Mouse (Mus musculus): ENCODE data around the gene Tmem115. TPM values are rescaled to one million over a fixed set of nuclear protein-coding genes. Genes with fewer than 3 reads are reported as not detected.

The Tmem115 gene
- polyA plus RNA-seq, 1 experiment = 10.7 TPM

DNA sequence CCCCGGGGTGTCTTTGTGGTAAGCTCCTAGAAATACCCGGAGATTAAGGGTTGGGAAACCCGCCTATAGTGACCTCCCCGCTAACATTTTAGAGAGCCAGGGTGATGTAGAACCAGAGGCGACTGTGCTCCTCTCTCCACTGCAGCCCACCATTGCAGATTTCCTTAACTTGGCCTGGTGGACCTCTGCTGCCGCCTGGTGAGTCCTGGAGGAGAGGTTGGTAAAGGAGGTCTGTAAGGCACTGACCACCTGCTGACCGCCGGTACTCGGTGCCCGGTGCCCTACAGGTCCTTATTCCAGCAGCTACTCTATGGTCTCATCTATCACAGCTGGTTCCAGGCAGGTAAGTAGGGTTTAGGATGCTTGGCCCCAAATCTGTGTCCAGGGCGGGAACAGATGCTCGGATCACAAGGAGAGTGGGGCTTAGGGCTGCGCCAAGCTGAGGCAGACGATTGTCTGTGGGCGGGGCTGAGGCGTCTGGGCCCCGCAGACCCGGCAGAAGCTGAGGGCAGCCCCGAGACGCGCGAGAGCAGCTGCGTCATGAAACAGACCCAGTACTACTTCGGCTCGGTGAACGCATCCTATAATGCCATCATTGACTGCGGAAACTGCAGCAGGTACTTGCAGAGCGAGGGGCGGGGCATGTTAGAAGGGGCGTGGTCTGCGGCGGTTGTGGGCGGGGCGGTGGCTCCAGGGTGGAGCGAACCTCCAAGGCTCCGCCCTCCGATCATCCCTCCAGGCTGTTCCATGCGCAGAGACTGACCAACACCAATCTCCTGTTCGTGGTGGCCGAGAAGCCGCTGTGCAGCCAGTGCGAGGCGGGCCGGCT is 7.3 kb upstream of the Tmem115 start:
- Histone ChIP-seq H3K4me1 (ENCODE audit: control insufficient read depth, insufficient read depth, low read length) (peaks cover 6% of the 10 kb centered on the region), H3K9ac (ENCODE audit: low read depth, poor library complexity, severe bottlenecking) (peak overlapping the region; percentile 33), H3K4me3 (ENCODE audit: low read depth, low read length) (peak overlapping the region; percentile 83), H3K9me3 (replicated peaks; ENCODE audit: control insufficient read depth, insufficient read depth, low read length, poor library complexity, severe bottlenecking) (no peaks in the 10 kb centered on the region), H3K27me3 (ENCODE audit: control insufficient read depth, insufficient read depth, low read length, poor library complexity, severe bottlenecking) (no peaks in the 10 kb centered on the region), H3K27ac (ENCODE audit: insufficient read depth, low read length) (no peak overlapping the region), H3K36me3 (ENCODE audit: control insufficient read depth, insufficient read depth, low read length, poor library complexity, severe bottlenecking) (no peaks in the 10 kb centered on the region)
- peak; percentile 16 for TF ChIP-seq CTCF (IDR thresholded peaks at IDR 0.05; ENCODE audit: low read depth, low read length)
- peak; percentile 50 for TF ChIP-seq POLR2A (IDR thresholded peaks at IDR 0.05; ENCODE audit: insufficient read depth, low read length)
- no peak for TF ChIP-seq EP300 (IDR thresholded peaks at IDR 0.05; ENCODE audit: insufficient read depth, low read depth, low read length)

DNA sequence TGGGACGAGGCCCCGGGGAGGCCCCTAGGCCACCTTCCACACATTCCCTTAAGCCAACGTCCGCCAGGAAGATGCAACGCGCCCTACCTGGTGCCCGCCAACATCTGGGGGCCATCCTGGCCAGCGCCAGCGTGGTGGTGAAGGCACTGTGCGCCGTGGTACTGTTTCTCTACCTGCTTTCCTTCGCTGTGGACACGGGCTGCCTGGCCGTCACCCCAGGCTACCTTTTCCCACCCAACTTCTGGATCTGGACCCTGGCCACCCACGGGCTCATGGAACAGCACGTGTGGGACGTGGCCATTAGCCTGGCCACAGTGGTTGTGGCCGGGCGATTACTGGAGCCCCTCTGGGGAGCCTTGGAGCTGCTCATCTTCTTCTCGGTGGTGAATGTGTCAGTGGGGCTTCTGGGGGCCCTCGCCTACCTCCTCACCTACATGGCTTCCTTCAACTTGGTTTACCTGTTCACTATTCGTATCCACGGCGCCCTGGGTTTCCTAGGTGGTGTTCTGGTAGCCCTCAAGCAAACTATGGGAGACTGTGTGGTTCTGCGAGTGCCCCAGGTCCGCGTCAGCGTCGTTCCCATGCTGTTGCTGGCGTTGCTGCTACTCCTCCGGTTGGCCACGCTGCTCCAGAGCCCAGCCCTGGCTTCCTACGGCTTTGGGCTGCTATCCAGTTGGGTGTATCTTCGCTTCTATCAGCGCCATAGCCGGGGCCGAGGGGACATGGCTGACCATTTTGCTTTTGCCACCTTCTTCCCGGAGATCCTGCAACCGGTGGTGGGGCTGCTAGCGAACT is 860 bp downstream of the Tmem115 start:
- TF ChIP-seq EP300 (IDR thresholded peaks at IDR 0.05; ENCODE audit: insufficient read depth, low read depth, low read length) (no peak), CTCF (IDR thresholded peaks at IDR 0.05; ENCODE audit: low read depth, low read length) (no peak), POLR2A (IDR thresholded peaks at IDR 0.05; ENCODE audit: insufficient read depth, low read length) (no peak)
- Histone ChIP-seq H3K9ac (ENCODE audit: low read depth, poor library complexity, severe bottlenecking) (peak overlapping the region; percentile 55), H3K27me3 (ENCODE audit: control insufficient read depth, insufficient read depth, low read length, poor library complexity, severe bottlenecking) (no peaks in the 10 kb centered on the region), H3K27ac (ENCODE audit: insufficient read depth, low read length) (no peak overlapping the region), H3K36me3 (ENCODE audit: control insufficient read depth, insufficient read depth, low read length, poor library complexity, severe bottlenecking) (peaks cover 10% of the 10 kb centered on the region), H3K4me1 (ENCODE audit: control insufficient read depth, insufficient read depth, low read length) (no peaks in the 10 kb centered on the region), H3K4me3 (ENCODE audit: low read depth, low read length) (peak overlapping the region; percentile 85), H3K9me3 (replicated peaks; ENCODE audit: control insufficient read depth, insufficient read depth, low read length, poor library complexity, severe bottlenecking) (no peaks in the 10 kb centered on the region)

DNA sequence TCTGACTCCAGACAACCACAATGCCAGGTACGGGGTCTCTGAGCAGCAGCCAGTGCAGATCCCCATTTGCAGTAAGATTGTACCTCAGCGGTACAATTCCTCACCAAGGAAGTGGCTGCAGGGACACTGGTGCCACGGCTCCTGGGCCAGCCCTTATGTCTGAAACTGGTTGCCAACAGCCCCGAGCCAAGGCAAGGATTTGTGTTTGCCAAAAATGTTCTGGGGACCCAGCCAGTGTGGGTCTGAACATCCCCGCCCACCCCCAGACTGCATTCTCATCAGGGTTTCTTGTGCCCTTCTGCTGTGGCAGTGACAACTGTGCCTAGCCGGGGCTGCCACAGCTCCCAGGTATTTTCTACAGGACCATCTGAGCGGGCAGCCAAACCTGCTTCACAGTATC is 4.5 kb downstream of the Tmem115 start:
- H3K4me3 ChIP-seq (ENCODE audit: low read depth, low read length) = no peak overlapping the region
- no peaks in the 10 kb centered on the region for H3K9me3 ChIP-seq (replicated peaks; ENCODE audit: control insufficient read depth, insufficient read depth, low read length, poor library complexity, severe bottlenecking)
- no peak overlapping the region for H3K27ac ChIP-seq (ENCODE audit: insufficient read depth, low read length)
- no peaks in the 10 kb centered on the region for H3K27me3 ChIP-seq (ENCODE audit: control insufficient read depth, insufficient read depth, low read length, poor library complexity, severe bottlenecking)
- H3K4me1 ChIP-seq (ENCODE audit: control insufficient read depth, insufficient read depth, low read length) = no peaks in the 10 kb centered on the region
- H3K36me3 ChIP-seq (ENCODE audit: control insufficient read depth, insufficient read depth, low read length, poor library complexity, severe bottlenecking) = peaks cover 10% of the 10 kb centered on the region
- TF ChIP-seq POLR2A (IDR thresholded peaks at IDR 0.05; ENCODE audit: insufficient read depth, low read length) (no peak), CTCF (IDR thresholded peaks at IDR 0.05; ENCODE audit: low read depth, low read length) (no peak), EP300 (IDR thresholded peaks at IDR 0.05; ENCODE audit: insufficient read depth, low read depth, low read length) (no peak)
- no peak overlapping the region for H3K9ac ChIP-seq (ENCODE audit: low read depth, poor library complexity, severe bottlenecking)

GRCm38 (mm10) chr9:107538711-107539110 is 5.0 kb downstream of the Tmem115 start:
- Histone ChIP-seq H3K27me3 (ENCODE audit: control insufficient read depth, insufficient read depth, low read length, poor library complexity, severe bottlenecking) (no peaks in the 10 kb centered on the region), H3K4me1 (ENCODE audit: control insufficient read depth, insufficient read depth, low read length) (no peaks in the 10 kb centered on the region), H3K27ac (ENCODE audit: insufficient read depth, low read length) (no peak overlapping the region), H3K9me3 (replicated peaks; ENCODE audit: control insufficient read depth, insufficient read depth, low read length, poor library complexity, severe bottlenecking) (no peaks in the 10 kb centered on the region), H3K4me3 (ENCODE audit: low read depth, low read length) (no peak overlapping the region), H3K9ac (ENCODE audit: low read depth, poor library complexity, severe bottlenecking) (no peak overlapping the region), H3K36me3 (ENCODE audit: control insufficient read depth, insufficient read depth, low read length, poor library complexity, severe bottlenecking) (peaks cover 10% of the 10 kb centered on the region)
- no peak for TF ChIP-seq POLR2A (IDR thresholded peaks at IDR 0.05; ENCODE audit: insufficient read depth, low read length)
- TF ChIP-seq EP300 (IDR thresholded peaks at IDR 0.05; ENCODE audit: insufficient read depth, low read depth, low read length) = no peak

DNA sequence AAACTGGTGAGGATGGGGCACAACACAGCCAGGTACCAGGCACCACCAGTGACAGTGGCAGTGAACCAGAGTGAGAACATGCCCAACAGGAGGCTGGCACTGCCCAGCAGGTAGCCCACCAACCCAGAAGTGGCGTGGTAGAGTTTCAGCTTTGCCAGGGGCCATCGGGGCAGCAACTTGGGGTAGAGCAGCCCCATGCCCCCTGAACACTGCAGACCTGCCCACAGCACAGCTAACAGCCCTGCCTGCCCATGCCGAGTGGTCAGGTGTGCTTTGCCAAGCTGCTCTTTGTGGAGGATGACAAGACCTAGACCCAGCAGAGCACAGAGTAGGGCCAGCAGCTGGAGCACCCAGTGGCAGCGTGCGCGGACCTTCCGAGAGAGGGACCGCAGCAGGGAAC is 6.2 kb downstream of the Tmem115 start:
- H3K4me3 ChIP-seq (ENCODE audit: low read depth, low read length) = no peak overlapping the region
- peaks cover 10% of the 10 kb centered on the region for H3K36me3 ChIP-seq (ENCODE audit: control insufficient read depth, insufficient read depth, low read length, poor library complexity, severe bottlenecking)
- H3K9me3 ChIP-seq (replicated peaks; ENCODE audit: control insufficient read depth, insufficient read depth, low read length, poor library complexity, severe bottlenecking) = no peaks in the 10 kb centered on the region
- no peak overlapping the region for H3K27ac ChIP-seq (ENCODE audit: insufficient read depth, low read length)
- no peak overlapping the region for H3K9ac ChIP-seq (ENCODE audit: low read depth, poor library complexity, severe bottlenecking)
- no peaks in the 10 kb centered on the region for H3K27me3 ChIP-seq (ENCODE audit: control insufficient read depth, insufficient read depth, low read length, poor library complexity, severe bottlenecking)
- H3K4me1 ChIP-seq (ENCODE audit: control insufficient read depth, insufficient read depth, low read length) = no peaks in the 10 kb centered on the region
- no peak for TF ChIP-seq CTCF (IDR thresholded peaks at IDR 0.05; ENCODE audit: low read depth, low read length)
- TF ChIP-seq EP300 (IDR thresholded peaks at IDR 0.05; ENCODE audit: insufficient read depth, low read depth, low read length) = no peak
- TF ChIP-seq POLR2A (IDR thresholded peaks at IDR 0.05; ENCODE audit: insufficient read depth, low read length) = no peak

- Histone ChIP-seq H3K4me1 (ENCODE audit: control insufficient read depth, insufficient read depth, low read length) (no peaks in the 10 kb centered on the region), H3K4me3 (ENCODE audit: low read depth, low read length) (no peak overlapping the region), H3K27me3 (ENCODE audit: control insufficient read depth, insufficient read depth, low read length, poor library complexity, severe bottlenecking) (no peaks in the 10 kb centered on the region), H3K36me3 (ENCODE audit: control insufficient read depth, insufficient read depth, low read length, poor library complexity, severe bottlenecking) (peaks cover 10% of the 10 kb centered on the region), H3K27ac (ENCODE audit: insufficient read depth, low read length) (no peak overlapping the region), H3K9me3 (replicated peaks; ENCODE audit: control insufficient read depth, insufficient read depth, low read length, poor library complexity, severe bottlenecking) (no peaks in the 10 kb centered on the region), H3K9ac (ENCODE audit: low read depth, poor library complexity, severe bottlenecking) (no peak overlapping the region)
- TF ChIP-seq EP300 (IDR thresholded peaks at IDR 0.05; ENCODE audit: insufficient read depth, low read depth, low read length) (no peak), POLR2A (IDR thresholded peaks at IDR 0.05; ENCODE audit: insufficient read depth, low read length) (no peak), CTCF (IDR thresholded peaks at IDR 0.05; ENCODE audit: low read depth, low read length) (no peak)
These were observed 6.7 kb downstream of the Tmem115 start for GRCm38 (mm10) chr9:107540420-107540819.
